Comparison of ENCODE assay signal across 9 mouse cellular contexts in the genomic region with DNA sequence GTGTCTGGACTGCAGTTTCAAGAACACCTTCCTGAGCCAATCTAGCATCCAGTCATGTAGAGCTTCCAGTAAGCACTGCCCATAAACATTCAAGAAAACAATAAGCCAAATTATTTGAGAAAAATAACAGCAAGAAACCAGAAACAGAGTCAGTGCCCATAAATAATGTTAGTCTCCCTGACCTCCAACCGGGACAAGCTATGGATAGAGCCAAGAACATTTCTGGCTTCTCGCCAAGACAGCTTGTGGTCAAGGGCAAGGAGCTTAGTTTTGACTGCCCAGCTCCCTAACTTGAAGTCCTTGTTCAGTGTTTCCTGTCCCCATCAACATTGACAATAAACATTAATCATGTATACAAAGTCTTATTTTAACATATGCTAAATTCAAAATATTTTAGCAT.
DNase-seq lines count a peak whose midpoint lies in the region; ATAC-seq and TF ChIP-seq lines count a peak whose summit lies in the region.
"Had no signal": no experiment of that assay in that cellular context is flagged by ENCODE, and none has a peak within 500 bp of the region (broad histone marks: within the 10 kb centered on the region; RNA-seq: fewer than 3 reads in every experiment).

No protein-coding gene starts in this region.

- no peak for ATAC-seq in midbrain, embryonic 11.5 days (ENCODE audit: low FRiP score)
- ATAC-seq in forebrain, postnatal 0 days, result no peak

- no peak overlapping the region for H3K9ac ChIP-seq in midbrain, embryonic 11.5 days (ENCODE audit: low read length)
- H3K9ac ChIP-seq in forebrain, postnatal 0 days, result no peak overlapping the region
- H3K9ac ChIP-seq: midbrain, embryonic 12.5 days had no signal

- DNase-seq in midbrain, embryonic 11.5 days (ENCODE audit: low spot score, missing footprints), result peak; percentile 53
- DNase-seq in midbrain, embryonic 10.5 days (ENCODE audit: low spot score), result no peak
- DNase-seq in cerebellum, adult 11 months, result peak; percentile 43
- DNase-seq in kidney, adult 9 months, result peak; percentile 27
- DNase-seq in testis, postnatal 10 days (ENCODE audit: low spot score), result peak; percentile 42
- DNase-seq in thymus, postnatal 10 days (ENCODE audit: low spot score in 2 of 2), result no peak
- DNase-seq in forebrain, postnatal 0 days, result no peak

- no peak overlapping the region for H3K4me3 ChIP-seq in midbrain, embryonic 11.5 days (ENCODE audit: low read depth, low read length)
- no peak overlapping the region for H3K4me3 ChIP-seq in midbrain, embryonic 10.5 days
- no peak overlapping the region for H3K4me3 ChIP-seq in forebrain, postnatal 0 days (ENCODE audit: low read depth, low read length)
- H3K4me3 ChIP-seq: left cerebral cortex, adult 2 months; midbrain, embryonic 12.5 days had no signal

- no peaks in the 10 kb centered on the region for H3K27me3 ChIP-seq in midbrain, embryonic 11.5 days (ENCODE audit: control insufficient read depth, insufficient read depth, low read length)
- no peaks in the 10 kb centered on the region for H3K27me3 ChIP-seq in midbrain, embryonic 10.5 days (ENCODE audit: low read depth, poor library complexity, severe bottlenecking)
- H3K27me3 ChIP-seq in forebrain, postnatal 0 days (ENCODE audit: insufficient read depth, low read length), result no peaks in the 10 kb centered on the region
- H3K27me3 ChIP-seq: midbrain, embryonic 12.5 days had no signal

- no peak overlapping the region for H3K4me2 ChIP-seq in midbrain, embryonic 11.5 days
- H3K4me2 ChIP-seq in forebrain, postnatal 0 days (ENCODE audit: low read depth), result no peak overlapping the region
- H3K4me2 ChIP-seq: midbrain, embryonic 12.5 days had no signal

- H3K27ac ChIP-seq in midbrain, embryonic 11.5 days (ENCODE audit: low read depth, low read length), result no peak overlapping the region
- no peak overlapping the region for H3K27ac ChIP-seq in midbrain, embryonic 10.5 days (replicated peaks)
- H3K27ac ChIP-seq in forebrain, postnatal 0 days (ENCODE audit: low read depth, low read length), result no peak overlapping the region
- H3K27ac ChIP-seq: left cerebral cortex, adult 2 months; midbrain, embryonic 12.5 days had no signal

- H3K4me1 ChIP-seq in midbrain, embryonic 11.5 days (ENCODE audit: control insufficient read depth, insufficient read depth, low read length), result no peaks in the 10 kb centered on the region
- no peaks in the 10 kb centered on the region for H3K4me1 ChIP-seq in midbrain, embryonic 10.5 days
- H3K4me1 ChIP-seq in forebrain, postnatal 0 days (ENCODE audit: insufficient read depth), result 0 out of 2 replicates have a peak, but pooled peaks cover 3% of the 10 kb centered on the region
- H3K4me1 ChIP-seq: midbrain, embryonic 12.5 days had no signal

- WGBS in midbrain, embryonic 11.5 days, result 88% methylated on average over 2 of the region's 2 CpGs
- WGBS in midbrain, embryonic 10.5 days, result 93% methylated on average over 2 of the region's 2 CpGs
- 82% methylated on average over 2 of the region's 2 CpGs for WGBS in forebrain, postnatal 0 days

- TF ChIP-seq CTCF in forebrain, postnatal 0 days (IDR thresholded peaks at IDR 0.05; ENCODE audit: low read depth), result no peak

- no peaks in the 10 kb centered on the region for H3K36me3 ChIP-seq in midbrain, embryonic 11.5 days (ENCODE audit: control insufficient read depth, insufficient read depth, low read length)
- H3K36me3 ChIP-seq in midbrain, embryonic 10.5 days, result no peaks in the 10 kb centered on the region
- H3K36me3 ChIP-seq in forebrain, postnatal 0 days (ENCODE audit: insufficient read depth), result no peaks in the 10 kb centered on the region
- H3K36me3 ChIP-seq: midbrain, embryonic 12.5 days had no signal

- no peaks in the 10 kb centered on the region for H3K9me3 ChIP-seq in midbrain, embryonic 11.5 days (ENCODE audit: control insufficient read depth, low read length)
- H3K9me3 ChIP-seq in midbrain, embryonic 10.5 days (replicated peaks), result 0 out of 2 replicates have a peak, but pooled peaks cover 6% of the 10 kb centered on the region
- no peaks in the 10 kb centered on the region for H3K9me3 ChIP-seq in forebrain, postnatal 0 days (ENCODE audit: low read length)

Comparison
In these comparisons a context has a peak if more than half of its experiments do, and no peak if none do; other contexts are left out.
1. DNase-seq: peak in midbrain, embryonic 11.5 days (single experiment), cerebellum, adult 11 months (single experiment), kidney, adult 9 months (single experiment) and testis, postnatal 10 days (single experiment); none in midbrain, embryonic 10.5 days (single experiment), thymus, postnatal 10 days (0 of 2) and forebrain, postnatal 0 days (single experiment).